Mouse (Mus musculus): ENCODE results near the gene Fbxw7.
"Not testable (repeated sequence)": the region's sequence is repeated elsewhere in the genome, so short reads cannot be mapped to it uniquely, and the experiment has no call there.

- TF ChIP-seq CTCF (IDR thresholded peaks at IDR 0.05; ENCODE audit: extremely low read depth, insufficient read depth, insufficient read length, insufficient replicate concordance); POLR2A (IDR thresholded peaks at IDR 0.05; ENCODE audit: low read depth, low read length): not testable (repeated sequence)
These were observed 46.7 kb downstream of the Fbxw7 start for GRCm38 (mm10) chr3:84861817-84862216.

Data from spleen, adult 2 months (tissue).